Mouse (Mus musculus) frontal cortex, adult (tissue): ENCODE results near the gene Nlgn2.
A peak's percentile ranks its signal among the peaks of the same experiment; 100 is the strongest.
"Not testable (repeated sequence)": the region's sequence is repeated elsewhere in the genome, so short reads cannot be mapped to it uniquely, and the experiment has no call there.

Experiments
- ATAC-seq: cut with Nextera tagmentation; 2 replicates; pipeline ENCODE4 v1.9.2; 2017; ENCODE audit warnings: mild to moderate bottlenecking, moderate library complexity, mixed read lengths; ENCODE audit not compliant: low TSS enrichment

Gene Nlgn2

GRCm38 (mm10) chr11:69864138-69864860 is 26.7 kb upstream of the Nlgn2 start:
- ATAC-seq: no peak

- ATAC-seq: not testable (repeated sequence)
These were observed 26.1 kb upstream of the Nlgn2 start for GRCm38 (mm10) chr11:69863729-69864128.

DNA sequence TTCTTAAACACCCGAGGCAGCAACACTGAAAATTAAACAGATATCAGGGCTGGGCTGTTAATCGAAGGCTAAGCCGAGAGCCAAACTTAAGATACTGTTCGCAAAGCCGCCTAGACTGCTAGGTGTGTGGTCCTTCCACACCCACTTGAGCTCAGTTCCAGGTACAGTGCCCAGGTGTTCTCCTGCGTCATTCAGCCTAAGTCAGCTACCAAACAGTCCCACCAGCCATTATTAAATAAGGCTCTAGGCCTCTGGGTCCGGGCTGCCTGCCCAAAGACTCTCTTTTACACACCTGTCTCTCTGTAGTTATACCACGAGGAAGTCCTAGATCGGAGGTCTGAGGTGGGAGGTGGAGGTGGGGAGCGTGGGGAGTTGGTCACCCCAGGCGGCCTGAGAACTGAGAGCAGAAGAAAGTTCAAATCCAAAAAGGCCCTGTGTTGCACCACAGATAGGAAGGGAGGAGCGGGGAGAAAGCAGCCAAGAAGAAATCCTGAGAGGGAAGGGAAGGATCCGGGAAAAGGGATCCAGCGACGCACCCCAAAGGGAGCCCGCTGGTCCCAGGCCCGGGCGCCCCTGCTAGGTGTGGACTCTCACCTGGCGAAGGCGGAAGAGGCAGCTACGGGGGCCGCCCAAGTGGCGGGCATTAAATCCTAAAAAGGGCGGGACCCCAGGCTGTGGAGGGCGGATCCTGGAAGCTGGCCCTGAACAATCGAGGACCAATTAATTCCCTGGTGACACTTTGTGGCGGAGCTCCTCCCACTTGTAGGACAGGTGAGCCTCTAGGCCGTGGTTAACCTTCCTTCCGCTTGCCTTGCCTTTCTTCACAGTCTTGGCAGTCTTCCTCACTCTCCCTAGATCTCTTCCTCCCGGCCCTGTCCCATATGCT is 20.8 kb upstream of the Nlgn2 start, which contains the start of gene Tnk1:
TSS of gene Tnk1 (minus strand) at position 618 of the 886 bp plus-strand sequence.
- ATAC-seq: no peak

- ATAC-seq: no peak
These were observed 17.8 kb upstream of the Nlgn2 start for GRCm38 (mm10) chr11:69855347-69855746.

DNA sequence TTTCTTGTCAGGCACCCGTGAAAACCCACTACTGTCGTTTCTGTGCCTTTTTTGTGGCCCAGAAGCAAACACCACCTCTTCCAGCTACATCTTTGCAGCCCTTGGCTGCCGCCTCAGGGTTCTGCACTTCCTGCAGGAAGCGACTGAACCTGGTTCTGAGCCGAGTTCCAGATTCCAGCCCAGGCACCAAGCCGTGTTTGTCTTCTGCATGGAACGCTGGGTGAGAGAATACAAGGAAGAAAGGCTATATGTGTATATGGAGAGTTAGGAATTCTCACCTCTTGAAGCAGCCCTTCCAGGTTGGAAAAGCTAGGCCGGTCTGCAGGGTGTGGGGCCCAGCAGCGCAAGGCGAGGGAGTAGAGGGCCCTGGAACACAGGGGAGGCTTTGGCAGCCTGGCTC is 17.1 kb upstream of the Nlgn2 start:
- ATAC-seq: no peak

DNA sequence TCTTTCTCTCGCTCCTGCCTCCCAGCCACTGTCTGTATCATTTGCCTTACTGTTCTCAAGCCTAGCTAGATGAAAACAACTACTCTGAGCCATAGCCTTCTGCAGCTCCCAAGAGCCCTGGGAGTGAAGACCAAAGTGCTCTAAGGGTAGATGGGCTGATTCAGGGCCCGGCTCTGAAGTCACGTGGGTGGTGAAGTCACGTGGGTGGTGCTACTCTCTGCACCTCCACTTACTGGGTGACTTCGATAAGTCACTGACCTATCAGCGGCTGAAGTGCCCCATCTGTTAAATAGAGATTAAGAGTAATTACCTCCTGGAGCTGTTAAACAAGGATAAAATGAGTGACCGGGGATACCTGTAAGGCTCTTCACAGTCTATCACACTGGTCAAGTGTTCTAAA is 16.4 kb upstream of the Nlgn2 start:
- ATAC-seq: no peak

- ATAC-seq: no peak
These were observed 13.2 kb upstream of the Nlgn2 start for GRCm38 (mm10) chr11:69850754-69851153.

- no peak for ATAC-seq
These were observed 12.3 kb upstream of the Nlgn2 start for GRCm38 (mm10) chr11:69849884-69850283.

DNA sequence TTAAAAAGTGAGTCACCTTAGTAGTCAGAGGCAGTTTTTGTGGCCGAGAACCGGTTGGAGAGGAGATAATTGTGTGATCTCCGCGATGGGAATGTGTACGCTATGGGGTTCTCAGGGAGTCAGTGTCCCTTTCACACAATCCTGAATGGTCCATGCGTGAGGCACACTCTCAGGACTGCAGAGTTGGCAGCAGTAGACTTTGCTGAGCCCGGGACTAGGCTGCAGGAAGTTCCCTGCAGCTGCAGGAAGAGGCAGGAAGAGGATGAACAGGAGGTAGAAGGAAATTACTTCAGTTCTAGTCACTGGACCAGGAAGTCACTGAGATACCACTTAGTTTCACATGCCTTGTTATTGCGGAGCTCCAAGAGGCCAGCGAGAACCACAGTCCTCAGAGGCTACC is 11.5 kb upstream of the Nlgn2 start:
- ATAC-seq: no peak

DNA sequence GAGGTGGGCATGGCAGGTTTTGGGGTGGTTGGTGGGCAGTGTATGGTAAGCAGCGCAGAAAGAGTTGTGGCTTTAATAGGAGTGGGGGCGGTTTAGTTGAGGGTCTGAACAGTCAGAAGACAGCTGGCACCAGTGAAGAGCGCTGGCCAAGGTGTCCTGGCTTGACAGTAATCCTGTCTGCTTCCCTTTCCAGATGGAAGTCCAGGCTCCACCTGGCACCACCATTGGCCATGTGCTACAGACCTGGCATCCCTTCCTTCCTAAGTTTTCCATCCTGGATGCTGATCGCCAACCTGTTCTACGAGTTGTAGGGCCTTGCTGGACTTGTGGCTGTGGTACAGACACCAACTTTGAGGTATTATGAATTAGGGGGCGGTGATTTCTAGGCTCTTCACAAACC is 10.4 kb upstream of the Nlgn2 start:
- ATAC-seq: no peak

DNA sequence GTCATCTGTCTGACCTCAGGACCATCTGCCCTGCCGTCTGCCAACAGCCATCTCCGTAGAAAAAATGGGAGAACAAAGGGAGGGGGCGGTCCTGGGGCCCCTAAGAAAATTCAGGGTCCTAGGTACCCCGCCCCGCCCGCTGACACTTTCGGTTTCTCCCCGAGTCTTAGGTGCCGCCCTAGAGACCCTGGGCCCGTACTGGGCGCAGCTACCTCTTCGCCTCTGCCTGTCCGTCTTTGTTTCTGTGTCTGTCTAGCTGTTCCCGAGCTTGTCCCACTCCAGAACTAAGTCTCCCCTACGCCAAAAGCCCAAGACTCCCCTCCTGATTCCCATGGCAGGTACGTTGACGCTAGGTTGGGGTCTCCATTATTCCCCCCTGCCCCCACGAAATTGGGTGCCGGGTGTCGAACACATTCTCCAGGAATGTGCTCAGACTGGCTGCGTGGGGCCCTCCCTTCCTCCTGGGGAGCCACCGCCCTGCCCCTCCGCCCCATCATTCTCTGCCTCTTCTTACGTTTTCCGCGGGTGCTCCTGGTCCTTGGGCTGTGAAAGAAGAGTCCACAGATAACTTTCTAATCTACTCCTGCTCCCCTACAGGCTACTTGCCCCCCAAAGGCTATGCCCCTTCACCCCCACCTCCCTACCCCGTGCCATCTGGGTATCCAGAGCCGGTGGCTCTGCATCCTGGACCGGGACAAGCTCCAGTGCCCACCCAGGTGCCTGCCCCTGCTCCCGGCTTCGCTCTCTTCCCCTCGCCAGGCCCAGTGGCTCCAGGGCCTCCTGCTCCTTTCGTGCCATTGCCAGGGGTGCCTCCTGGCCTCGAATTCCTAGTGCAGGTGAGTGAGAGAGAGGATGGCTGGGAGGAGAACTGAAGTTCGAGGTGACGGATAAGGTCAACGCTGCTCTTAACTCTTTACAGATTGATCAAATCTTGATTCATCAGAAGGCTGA is 9.4 kb upstream of the Nlgn2 start:
- no peak for ATAC-seq

- ATAC-seq: peak; percentile 86
These were observed 8.7 kb upstream of the Nlgn2 start, which contains the start of gene Plscr3 for GRCm38 (mm10) chr11:69846198-69846680. Gene Plscr3, plus strand, starts transcription at chr11:69846376.

GRCm38 (mm10) chr11:69838714-69839104 is 1.1 kb upstream of the Nlgn2 start:
- ATAC-seq: no peak; the same call in 1 of the 2 replicates

GRCm38 (mm10) chr11:69837952-69838713 is 549 bp upstream of the Nlgn2 start, which contains the start of gene Tmem256:
Gene Tmem256, plus strand, starts transcription at chr11:69838514.
- ATAC-seq: peak; percentile 92

DNA sequence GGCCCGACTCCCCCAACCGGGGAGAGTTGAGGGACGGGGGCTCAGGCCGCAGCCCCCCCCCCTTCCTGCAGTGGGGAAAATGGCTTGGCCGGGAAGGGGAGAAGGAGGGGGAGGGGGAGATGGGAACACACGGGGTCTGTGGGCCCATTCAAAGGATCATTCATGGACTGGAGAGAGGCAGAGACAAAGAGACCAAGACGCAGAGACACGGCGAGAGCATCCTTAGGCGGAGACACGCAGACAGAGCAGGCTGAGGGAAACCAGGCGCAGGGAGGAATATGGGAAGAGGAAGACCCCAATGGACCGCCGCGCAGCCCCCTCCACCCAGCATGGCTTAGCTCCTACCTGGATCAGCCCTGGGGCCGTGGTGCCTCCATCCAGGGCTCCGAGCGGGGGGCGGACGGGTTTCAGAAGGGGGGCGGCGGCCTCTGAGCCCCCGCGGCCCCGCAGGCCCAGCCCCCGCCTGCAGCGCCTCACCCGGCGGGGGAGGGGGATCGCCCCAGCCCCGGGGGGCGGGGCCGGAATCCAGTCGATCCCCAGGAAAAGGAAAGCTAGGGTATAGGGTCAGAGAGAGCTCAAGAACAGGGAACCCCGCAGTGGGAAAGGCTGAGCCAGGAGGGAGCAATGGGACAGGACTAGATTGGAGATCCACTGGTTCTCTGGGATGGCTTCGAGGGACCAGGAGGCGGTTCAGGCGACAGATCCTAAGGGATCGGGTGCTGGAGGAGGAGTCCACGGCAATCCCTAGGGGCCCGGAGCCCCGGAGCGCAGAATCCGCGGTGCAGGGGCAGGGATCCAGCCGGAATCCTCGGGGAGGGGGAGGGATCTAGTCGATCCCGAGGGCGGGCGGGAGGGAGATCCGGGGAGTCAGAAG is 644 bp downstream of the Nlgn2 start:
- no peak for ATAC-seq

- ATAC-seq: no peak
These were observed 1.6 kb downstream of the Nlgn2 start for GRCm38 (mm10) chr11:69835966-69836335.

- ATAC-seq: no peak
These were observed 2.1 kb downstream of the Nlgn2 start for GRCm38 (mm10) chr11:69835326-69835965.

- ATAC-seq: no peak
These were observed 3.5 kb downstream of the Nlgn2 start for GRCm38 (mm10) chr11:69834001-69834549.

DNA sequence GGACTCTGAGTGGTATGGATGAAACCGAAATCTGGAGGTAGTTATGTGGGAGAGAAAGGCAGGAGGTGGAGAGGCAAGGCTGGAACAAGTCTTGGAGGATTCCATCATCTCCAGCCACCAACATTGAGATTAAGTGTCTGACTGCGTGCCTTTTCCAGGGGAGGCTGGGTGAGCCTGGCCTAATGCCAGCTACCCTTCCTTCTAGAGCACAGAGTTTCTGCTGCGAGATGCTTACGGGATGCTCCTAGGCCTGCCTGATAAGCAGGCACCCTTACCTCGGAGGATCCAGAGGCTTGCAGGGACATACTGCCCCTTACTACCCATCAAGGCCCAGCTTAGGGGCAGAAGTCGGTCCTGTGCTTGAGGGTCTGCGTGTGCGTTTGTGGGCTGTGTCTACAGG is 4.0 kb downstream of the Nlgn2 start:
- no peak for ATAC-seq
